Mouse (Mus musculus) hindlimb bud, embryonic 11.5 days (tissue): ENCODE measurements around the gene Sema3f.

Source experiments
- DNase-seq: peaks from one replicate; pipeline ENCODE4 v3.0.0-alpha.2; 2012; ENCODE audit warnings: low read depth, low spot score; ENCODE audit errors: extremely low spot score

Sema3f gene

DNA sequence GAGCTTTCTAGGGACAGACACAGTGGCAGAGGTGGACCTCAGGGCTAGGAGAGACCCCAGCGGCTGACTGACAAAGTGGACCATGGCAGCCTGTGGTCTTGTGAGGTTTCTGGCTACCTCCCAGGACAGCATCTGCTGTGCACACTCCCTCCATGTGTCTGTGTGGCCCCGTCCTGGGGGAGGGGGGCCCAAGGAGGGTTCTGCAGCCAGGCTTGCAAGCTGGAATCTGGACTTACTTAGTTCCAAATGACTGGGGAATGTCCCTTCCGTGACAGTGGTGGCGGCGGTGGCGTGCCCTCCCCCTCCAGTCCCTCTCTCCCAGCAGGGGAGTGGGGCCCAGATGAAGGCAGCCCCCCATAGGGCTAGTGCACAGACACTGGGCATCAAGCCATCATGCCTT lies 6.7 kb upstream of the Sema3f start:
- DNase-seq = no peak

DNA sequence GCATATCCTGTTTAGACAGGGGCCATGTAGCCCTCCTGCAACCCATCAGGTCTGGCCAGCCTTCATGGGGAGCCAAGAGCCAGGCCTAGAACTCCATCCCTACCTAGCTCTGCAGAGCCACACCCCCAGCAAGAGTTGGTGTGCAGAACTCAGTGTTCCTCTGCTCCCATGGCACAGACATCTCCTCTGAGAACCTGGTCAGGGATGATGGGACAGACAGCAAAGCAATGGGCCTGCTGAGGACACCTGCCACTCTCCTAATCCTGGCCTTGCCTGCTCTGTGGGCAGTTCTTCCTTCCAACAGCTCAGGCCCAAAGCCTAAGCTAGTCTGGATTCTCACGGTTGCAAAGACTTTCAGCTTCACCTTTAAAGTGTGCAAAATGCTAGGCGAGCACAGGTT lies 5.4 kb upstream of the Sema3f start:
- no peak for DNase-seq

DNA sequence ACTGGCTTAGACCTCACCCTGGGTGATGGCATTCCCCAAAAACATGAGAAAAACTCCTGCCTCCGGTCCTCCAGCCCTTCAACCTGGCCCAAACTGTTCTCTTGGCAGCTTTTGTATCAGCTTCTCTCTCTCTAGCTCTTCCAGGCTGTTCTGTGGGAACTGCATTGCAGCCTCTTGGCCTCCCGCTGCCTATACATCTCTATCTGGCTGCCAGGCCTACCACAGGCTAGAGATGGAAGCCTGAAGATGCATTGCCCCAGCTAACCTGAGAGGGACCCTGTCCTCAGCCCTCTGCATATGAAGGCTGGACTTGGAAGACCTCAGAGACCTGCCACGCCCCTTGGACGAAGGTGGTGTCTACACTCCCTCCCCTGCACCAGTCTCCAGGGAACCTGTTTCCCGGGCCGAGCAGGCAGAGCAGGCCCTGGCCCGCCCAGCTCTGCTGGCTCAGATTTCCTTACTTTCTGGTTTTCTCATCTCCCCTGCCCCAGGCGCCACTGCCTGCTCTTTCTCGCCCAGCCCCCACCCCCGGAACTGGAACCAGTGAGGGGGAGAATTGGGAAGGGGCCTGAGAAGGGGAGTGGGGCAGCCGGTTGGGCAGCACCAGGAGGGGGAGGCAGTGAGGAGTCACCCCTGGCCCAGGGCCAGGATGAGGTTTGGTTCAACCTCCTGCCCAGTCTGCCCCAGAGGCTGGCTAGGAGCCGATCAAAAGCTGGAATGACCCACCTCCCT lies 4.1 kb upstream of the Sema3f start:
- no peak for DNase-seq

DNA sequence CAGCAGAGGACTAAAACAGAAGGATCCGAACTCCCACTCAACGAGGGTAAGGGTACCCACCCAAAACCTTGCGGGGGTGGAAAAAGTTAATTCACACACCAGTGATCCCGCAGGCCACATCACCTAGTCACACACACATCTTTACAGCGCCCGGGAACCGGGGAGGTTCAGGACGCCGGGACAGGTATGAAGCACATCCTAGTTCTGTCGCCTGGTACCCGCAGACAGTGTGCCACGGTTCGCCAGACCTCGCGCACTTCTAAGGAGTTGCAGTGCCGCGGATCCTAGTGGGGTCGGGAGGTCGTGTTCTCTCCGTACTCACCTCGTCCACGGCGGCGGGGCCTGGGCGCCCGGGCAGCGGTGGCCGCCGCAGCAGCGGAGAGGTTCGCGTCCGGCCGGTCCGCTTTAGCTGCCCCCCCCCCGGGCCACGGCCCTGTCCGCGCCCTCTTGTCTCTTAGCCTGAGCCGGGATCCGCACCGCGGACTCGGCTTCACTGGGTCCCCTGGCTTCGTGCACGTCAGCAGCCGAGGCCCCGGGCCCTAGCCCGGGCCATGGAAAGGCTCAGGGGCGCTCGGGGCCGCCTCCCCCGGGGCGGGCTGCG lies 1.1 kb downstream of the Sema3f start:
- no peak for DNase-seq

DNA sequence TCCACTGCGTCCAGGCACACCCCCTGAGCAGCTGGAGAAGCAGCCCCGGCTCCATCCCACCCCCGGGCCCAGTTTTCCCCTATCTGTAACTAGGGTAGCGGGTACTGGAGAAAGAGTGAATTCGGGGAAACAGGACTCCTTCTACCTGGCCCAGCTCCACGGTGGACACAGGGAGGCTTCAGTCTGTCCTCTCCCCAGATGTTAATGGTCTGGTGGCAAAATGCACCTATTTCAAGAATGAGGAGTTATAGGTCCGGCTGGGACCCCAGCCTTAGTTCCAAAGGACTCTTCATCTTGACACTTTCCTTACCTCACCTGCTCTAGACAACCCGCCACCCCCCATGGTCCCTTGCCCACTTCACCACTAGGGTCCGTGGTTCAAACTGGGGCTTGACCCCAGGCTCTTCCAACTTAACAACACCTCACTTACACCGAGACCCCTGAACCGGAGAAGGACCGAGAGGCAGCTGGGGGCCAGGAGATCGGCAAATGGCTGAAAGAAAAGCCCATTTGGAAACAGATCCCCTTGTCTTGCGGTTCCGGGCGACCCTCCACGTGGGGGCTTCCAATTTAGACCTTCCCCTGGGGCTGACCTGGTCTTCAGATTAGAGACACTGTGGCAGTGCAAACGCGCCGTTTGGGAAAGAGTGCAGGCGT lies 1.7 kb downstream of the Sema3f start:
- DNase-seq = no peak

DNA sequence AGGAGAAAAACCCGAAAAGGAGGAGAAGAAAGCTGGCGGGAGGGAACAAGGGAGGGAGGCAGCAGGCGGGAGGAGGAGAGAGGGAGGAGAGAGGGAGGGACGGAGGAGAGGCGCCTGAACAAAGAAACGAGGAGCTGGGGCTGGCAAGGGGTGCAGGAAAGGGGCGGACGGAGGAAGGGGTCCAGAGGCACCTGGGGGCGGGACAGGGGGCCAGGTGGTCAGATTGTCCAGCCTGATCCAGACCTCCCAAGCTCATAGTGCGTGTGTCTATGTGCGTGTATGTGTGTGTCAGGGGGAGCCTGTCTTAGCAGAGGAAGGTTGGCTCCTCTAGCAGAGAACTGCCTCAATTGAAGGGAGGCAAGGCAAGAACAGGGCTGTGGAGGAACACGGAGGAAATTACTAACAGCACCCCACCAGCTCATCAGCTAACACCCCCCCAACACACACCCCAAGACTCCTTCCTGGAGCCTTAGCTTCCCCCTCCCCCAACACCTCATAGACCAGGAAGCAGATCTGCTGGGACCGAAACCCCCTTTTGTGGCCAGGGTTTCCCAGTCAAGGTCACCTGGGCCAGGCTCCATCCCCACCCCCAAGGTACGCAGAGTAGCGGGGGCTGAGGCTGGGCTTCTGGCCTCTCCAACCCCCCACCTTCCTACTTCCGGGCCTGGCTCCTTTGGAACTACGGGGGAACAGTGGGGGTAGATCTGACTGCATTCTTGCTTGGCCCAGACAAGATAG lies 2.4 kb downstream of the Sema3f start:
- no peak for DNase-seq

DNA sequence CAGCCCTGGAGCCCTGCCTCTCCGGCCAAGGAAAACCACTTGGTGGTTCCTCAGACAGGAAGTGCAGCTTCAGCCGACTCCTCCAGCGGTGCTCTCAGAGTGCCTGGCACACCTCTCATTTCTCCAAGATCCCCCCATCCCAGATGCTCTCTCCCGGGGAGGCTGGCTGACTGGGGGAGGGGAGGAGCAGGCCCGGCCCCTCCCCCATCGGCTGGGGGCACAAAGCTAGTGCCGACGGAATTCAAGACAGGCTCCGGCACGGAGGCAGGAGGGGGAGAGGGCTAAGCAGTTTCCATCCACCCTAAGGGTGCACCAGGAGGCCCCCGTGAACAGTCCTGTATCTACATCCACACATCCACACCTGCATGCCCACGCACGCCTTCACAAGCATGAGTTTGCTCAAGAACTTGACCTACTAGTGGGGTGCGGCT lies 3.5 kb downstream of the Sema3f start:
- no peak for DNase-seq

DNA sequence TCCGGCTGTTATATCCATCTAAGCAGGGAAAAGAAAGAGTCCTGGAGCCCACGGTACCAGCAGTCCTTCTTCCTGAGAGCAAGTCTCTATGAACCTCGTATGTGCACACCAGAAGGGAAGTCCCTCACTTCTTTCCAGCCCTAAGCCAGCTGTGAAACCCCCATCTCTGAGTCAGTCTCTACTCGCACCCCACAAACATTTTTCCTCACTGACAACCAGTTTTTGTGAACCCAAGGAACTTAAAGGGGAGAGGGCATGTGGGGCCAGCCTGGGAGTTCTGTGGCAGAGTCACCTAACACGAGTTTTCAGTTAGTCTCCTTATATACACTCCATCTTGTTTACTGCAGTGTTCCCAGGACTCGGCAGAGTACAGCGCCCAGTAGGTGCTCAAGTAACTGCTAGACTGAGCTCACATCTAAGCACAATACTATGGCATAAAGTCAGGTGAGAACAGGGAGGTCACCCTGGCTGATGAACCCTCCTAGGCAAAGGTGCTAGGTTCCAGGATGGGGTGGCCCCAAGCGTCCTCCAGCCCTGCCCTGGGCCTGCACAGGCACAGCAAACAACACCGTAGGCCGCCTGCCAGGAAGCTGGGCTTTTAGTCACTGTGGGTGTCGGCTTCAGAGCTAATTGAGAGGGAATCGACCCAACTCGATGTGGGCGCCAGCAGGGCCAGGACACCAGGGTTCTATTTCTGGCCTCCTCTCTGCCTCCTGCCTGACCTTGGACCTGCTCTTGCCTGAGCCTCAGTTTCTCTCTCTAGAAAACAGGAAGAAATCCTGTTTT lies 6.7 kb downstream of the Sema3f start:
- no peak for DNase-seq

DNA sequence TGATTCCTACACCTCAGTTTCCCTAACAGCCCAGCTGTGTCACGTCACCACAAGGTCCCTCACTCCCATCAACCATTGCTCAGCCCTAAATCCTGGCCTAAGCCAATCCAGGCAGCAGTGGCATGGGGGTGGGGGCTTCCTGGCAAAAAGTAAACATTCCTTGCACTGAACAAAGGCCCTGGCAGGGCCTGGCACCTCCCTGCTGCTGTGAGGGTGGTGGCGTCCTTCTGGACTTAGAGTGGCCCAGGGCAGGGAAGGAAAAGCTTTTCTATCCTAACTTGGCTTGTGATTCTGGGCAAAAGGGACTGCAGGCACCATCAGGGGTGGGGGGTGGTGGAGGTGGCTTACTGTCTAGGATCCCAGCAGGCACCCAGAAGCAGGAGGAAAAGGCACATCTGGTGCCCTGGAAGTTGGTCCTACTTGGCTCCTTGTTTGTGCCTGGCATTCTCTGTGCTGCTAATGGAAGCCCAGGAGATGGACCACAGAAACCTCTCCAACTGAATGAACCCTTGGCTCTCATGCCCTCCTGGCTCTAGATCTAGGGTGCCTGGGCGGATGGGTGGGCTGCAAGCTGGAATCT lies 7.6 kb downstream of the Sema3f start:
- no peak for DNase-seq

DNA sequence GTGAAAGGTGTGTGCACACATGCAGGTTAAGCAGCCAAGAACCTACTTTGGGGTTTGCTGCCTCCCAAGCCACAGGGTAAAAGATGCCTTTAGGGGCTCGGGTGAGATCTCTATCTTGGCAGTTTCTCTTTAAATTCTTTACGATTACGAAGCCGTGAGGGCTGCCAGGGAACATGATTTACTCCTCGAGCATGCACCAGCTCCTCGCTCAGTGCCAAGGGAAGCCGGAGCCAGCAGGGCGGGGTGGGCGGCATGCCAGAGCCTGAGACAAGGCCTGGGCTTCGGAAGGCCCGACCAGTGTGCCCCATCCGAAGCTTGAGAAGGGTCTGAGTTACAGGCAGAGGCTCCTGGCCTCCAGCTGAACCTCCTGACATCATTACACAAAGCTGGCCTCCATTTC lies 8.7 kb downstream of the Sema3f start:
- DNase-seq = no peak

DNA sequence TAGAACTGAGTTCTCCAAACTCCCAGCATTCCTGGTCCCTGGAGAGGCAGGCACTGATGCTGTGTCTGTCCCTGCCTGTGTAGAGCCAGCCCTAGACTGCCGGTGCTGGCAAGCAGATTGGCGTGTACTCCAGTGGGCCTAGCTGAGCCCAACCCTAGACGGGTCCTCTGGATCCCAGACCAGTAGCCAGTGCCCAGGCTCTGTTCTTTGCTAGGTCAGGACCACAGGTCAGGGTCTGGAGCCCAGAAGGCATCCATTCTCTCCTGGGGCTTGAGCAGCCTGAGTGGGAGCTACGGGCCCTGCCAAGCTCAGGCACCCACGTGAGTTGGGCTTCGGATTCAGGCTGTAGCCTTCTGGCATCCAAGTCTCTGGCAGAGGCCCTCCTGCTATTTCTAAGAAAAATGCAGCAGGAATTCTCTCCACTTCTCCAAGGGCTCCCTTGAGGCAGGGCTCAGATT lies 10.1 kb downstream of the Sema3f start:
- DNase-seq = no peak

DNA sequence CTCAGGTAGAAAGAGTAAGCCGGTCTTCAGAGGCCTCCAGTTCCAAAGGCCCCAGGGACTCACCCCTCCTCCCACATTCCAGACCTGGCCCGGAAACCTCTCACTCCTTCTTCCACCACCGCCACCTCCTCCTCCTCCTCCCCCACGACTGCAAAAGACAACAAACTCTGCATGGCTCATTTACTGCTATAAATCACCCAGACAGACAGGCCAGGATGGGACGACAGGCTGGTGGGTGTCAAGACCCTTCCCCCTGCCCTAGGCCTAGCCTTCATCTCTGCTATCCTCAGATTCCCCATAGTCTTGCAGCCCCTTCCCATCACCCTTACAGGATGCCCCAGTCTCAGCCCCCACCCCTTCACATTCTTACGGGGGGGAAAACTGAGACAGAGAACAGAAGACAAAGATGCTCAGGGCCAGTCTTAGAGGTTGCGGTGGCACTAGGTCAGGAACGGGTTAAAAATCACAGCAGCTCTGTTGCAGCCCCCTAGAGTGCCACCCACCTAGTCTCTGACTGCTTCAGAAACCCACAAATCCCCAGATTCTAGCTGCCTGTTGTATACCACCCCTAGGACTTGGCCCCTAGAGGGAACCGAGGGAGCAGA lies 10.8 kb downstream of the Sema3f start:
- no peak for DNase-seq

DNA sequence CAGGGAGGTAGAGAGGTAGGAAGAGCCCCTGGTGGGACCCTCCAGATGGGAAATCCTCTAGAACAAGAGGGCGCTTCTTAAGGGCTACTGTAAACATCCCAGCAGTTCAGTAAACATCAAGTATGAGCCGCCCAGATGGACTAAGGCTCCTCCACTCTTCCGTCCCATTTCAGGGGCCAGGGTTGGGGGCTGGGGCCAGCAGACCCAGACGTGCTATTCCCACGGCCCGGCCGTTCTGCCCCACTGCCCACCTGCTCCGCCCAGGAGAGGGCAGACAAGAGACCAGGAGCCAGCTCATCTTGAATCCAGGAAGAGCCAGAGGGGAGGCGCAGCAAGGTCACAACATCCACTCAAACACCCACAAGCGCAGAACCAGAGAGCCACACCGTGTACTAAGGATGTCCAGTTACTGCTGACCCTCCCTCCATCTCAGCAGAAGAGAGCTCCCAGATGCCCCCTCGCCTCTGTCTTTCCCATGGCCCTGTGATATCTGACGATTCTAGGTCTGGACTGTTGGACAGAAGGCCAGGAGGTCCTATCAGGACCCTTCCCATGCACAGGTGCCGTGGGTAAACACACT lies 11.6 kb downstream of the Sema3f start:
- no peak for DNase-seq

DNA sequence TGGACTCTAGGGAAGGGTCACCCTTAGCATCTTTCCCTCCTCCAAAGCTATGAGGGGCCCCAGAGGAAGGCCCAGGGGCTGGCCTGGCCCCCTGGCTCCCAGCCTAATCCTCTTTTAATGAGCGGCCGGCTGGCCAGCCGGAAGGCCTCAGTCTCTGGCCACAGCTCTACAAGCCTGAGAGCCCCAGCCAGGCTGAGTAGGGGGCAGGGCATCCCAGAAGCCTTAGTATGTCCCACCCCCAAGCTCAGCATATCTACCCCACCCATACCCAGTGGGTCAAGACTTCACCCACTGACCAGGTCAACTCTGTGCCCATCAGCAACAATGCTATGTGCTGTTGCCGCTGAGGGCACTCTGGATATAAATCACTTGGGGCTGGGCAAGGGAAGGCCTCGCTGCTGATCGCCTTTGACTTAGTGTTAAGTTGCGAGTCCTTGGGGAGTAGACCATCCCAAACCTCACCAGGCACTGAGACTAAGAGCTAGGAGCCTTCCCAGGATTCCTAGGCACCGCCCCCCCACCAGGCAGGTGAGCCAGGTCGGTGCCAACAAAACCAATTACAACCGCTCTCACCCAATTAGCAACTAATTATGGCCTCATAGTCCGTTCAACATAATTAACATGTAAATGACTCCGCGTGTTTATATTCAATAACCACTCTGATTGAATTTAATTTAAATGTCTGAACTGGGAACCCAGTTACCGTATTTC lies 12.3 kb downstream of the Sema3f start:
- DNase-seq = no peak

DNA sequence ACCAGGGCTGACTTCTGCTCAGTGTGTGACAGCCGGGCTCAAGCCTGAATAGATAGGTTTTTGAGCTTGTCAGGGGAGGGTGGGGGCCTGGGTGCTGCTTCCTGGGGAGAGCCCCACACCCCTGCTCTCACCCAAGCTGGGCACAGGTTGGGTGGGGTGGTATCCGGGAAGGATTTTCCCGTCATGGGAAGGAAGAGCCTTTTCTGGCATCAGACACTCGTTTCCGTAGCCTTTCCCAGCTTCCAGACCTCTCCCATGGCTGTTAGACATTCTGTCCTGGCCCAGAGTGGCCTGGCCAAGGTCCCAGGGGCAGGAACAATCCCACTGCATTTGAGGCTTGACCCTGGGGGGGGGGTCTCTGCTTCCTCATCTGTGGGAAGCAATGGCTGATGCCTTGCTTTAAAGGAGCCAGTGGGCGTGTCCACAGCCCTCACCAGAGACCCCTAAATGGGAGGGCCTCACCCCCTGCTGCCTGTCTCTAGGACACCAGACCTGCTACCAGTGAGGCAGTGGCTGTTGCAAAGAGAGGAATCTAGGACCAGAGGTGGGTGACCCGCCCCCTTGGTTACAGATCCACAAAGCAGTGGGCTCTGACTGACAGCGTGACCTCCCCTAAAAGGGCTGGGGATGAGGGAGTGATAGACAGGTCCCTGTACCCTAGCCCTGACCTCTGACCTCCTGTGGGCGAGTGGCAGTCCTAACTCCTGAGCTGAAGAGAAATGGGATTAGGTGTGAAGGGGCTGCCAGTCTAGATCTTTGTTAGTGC lies 13.2 kb downstream of the Sema3f start:
- no peak for DNase-seq

DNA sequence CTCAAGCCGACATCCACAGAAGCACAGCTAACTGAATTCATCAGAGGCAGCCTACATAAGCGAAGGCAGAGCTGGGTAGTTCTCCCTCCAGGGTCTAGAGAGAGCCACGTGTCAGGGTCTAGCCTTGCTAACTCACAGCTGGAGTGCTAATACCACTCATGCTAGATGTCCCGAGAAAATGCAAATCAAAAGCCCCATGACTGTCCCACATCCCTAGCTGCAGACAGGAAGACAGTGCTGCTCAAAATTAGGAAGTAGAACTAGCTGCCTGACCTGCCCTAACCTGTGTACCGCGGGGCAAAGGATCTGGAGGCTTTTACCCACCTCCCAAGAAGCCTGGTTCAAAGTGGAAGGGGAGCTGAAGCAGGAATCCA lies 14.2 kb downstream of the Sema3f start:
- DNase-seq = no peak

DNA sequence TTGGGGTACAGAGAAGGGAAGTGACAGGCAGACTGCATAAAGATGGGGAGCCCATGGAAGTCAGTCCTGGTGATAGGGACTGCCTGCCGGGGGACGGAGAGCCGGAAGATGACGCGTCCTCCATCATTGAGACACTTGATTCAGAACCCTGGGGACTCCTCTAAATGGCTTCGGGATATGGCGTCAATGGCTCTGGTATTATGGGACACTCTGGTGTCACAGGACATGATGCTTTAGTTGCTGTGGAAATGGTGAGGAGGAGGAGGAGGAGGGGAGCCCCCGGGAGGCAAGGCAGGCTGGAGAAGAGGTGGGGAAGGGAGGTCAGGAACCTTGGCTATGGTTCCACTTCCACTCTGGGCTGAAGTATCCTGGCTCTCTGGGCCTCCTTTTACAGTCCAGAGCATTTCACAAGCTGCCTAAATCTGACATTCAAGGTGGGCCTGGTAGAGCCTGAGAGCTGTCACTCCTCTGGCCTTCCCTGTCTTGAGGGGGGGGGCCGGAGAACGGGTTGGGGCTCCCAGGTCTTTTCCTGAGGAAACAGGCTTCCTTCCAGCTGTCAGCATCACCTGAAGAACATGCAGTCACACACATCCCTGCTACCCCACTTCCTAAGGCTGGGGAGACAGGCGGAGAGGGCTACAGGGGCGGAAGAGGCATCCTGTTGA lies 14.7 kb downstream of the Sema3f start:
- DNase-seq = no peak

DNA sequence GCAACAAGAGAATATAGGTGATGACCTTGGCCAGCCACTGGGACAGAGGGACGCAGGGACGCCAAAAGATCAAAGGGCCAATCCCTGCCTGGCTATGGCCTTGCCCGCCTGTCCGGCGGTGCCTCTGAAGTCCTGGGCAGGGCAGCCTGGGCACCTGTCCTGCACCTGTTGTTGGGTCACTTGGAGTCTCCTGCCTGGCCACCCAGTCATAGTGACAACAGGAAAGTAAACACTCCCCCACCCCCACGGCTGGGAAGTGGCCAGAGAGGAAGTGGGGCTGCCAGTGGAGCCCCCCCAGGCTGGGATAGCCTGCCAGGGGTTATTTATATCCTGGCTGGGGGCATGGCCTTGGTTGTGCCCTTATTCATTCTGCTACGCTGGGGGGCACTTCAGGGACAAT lies 15.6 kb downstream of the Sema3f start:
- DNase-seq = no peak
